Mouse (Mus musculus) midbrain, embryonic 13.5 days (tissue): ENCODE data around the gene Pcca. TPM values are rescaled to one million over a fixed set of nuclear protein-coding genes. Genes with fewer than 3 reads are reported as not detected.

ENCODE experiments used
- ATAC-seq: fragments of 200-750 bp; cut with Nextera tagmentation; 2 replicates; pipeline ENCODE4 v1.8.0; 2017; ENCODE audit warnings: mild to moderate bottlenecking, moderate TSS enrichment, moderate library complexity
- H3K27ac ChIP-seq: fragments of 300-500 bp; sonication (generic); 2 replicates; pipeline ENCODE4 v1.5.1; 2015; ENCODE audit warnings: inconsistent platforms, mild to moderate bottlenecking, moderate library complexity
- H3K27me3 ChIP-seq: fragments of 300-500 bp; sonication (generic); 2 replicates; pipeline ENCODE4 v1.6.1; 2015; ENCODE audit warnings: mild to moderate bottlenecking, inconsistent platforms
- H3K36me3 ChIP-seq: fragments of 300-500 bp; sonication (generic); 2 replicates; pipeline ENCODE4 v1.6.1; 2015; ENCODE audit warnings: mild to moderate bottlenecking, inconsistent platforms
- H3K4me1 ChIP-seq: fragments of 300-500 bp; sonication (generic); replicated peaks from 2 replicates; pipeline ENCODE4 v1.6.1; 2015; ENCODE audit warnings: inconsistent platforms
- H3K4me2 ChIP-seq: fragments of 300-500 bp; sonication (generic); replicated peaks from 2 replicates; pipeline ENCODE4 v1.6.1; 2015; ENCODE audit warnings: moderate library complexity, mild to moderate bottlenecking, inconsistent platforms
- H3K4me3 ChIP-seq: fragments of 300-500 bp; sonication (generic); replicated peaks from 2 replicates; pipeline ENCODE4 v1.5.1; 2015; ENCODE audit warnings: mild to moderate bottlenecking, inconsistent platforms
- H3K9ac ChIP-seq: fragments of 300-500 bp; sonication (generic); replicated peaks from 2 replicates; pipeline ENCODE4 v1.6.1; 2015; ENCODE audit warnings: mild to moderate bottlenecking, inconsistent platforms
- H3K9me3 ChIP-seq: fragments of 300-500 bp; sonication (generic); 2 replicates; pipeline ENCODE4 v1.6.1; 2016; ENCODE audit warnings: mild to moderate bottlenecking, inconsistent platforms
- WGBS: fragments of 180-500 bp; shearing (Covaris S2); methylation state at CpG from one replicate; pipeline ENCODE4 v1.1.7; 2015; 5-methylcytosine and 5-hydroxymethylcytosine counted together
- polyA plus RNA-seq: library from polyadenylated mRNA; unstranded; fragments of >200 nt; fragmentation: Nextera tagmentation; extraction: Ambion mirVana; gene quantifications from 2 replicates; pipeline ENCODE4 v1.2.1, GENCODE M21; 2015

The Pcca gene
- polyA plus RNA-seq, 1 experiment from 2014 or later = 27.4 TPM

- Histone ChIP-seq H3K4me3 (no peak overlapping the region), H3K27me3 (no peaks in the 10 kb centered on the region), H3K4me1 (peaks cover 5% of the 10 kb centered on the region), H3K9ac (no peak overlapping the region), H3K27ac (no peak overlapping the region), H3K9me3 (no peaks in the 10 kb centered on the region), H3K4me2 (no peak overlapping the region), H3K36me3 (no peaks in the 10 kb centered on the region)
- ATAC-seq = no peak
- WGBS = 98% methylated on average over 1 of the region's 1 CpGs
Observed at GRCm38 (mm10) chr14:122756671-122757070, 222.5 kb downstream of the Pcca start.

- H3K27me3 ChIP-seq = no peaks in the 10 kb centered on the region
- WGBS = 64% methylated on average over 3 of the region's 3 CpGs
- no peak overlapping the region for H3K4me3 ChIP-seq
- H3K4me2 ChIP-seq = no peak overlapping the region
- H3K9me3 ChIP-seq = no peaks in the 10 kb centered on the region
- H3K36me3 ChIP-seq = no peaks in the 10 kb centered on the region
- no peak for ATAC-seq
- H3K9ac ChIP-seq = no peak overlapping the region
- peaks cover 10% of the 10 kb centered on the region; the same call in 1 of the 2 replicates for H3K4me1 ChIP-seq
- H3K27ac ChIP-seq = no peak overlapping the region
Observed at GRCm38 (mm10) chr14:122759890-122760289, 225.8 kb downstream of the Pcca start.

GRCm38 (mm10) chr14:122760803-122761202 lies 226.7 kb downstream of the Pcca start:
- no peaks in the 10 kb centered on the region for H3K36me3 ChIP-seq
- no peaks in the 10 kb centered on the region for H3K9me3 ChIP-seq
- no peak overlapping the region for H3K4me2 ChIP-seq
- H3K9ac ChIP-seq = no peak overlapping the region
- no peak overlapping the region for H3K27ac ChIP-seq
- no peak overlapping the region for H3K4me3 ChIP-seq
- ATAC-seq = no peak
- no peaks in the 10 kb centered on the region for H3K27me3 ChIP-seq
- peaks cover 10% of the 10 kb centered on the region; the same call in 1 of the 2 replicates for H3K4me1 ChIP-seq

- no peak overlapping the region for H3K9ac ChIP-seq
Observed at GRCm38 (mm10) chr14:122762603-122763002, 228.5 kb downstream of the Pcca start.

GRCm38 (mm10) chr14:122765951-122766350 lies 231.8 kb downstream of the Pcca start:
- Histone ChIP-seq H3K27me3 (no peaks in the 10 kb centered on the region), H3K9ac (no peak overlapping the region), H3K9me3 (no peaks in the 10 kb centered on the region), H3K4me3 (no peak overlapping the region), H3K27ac (no peak overlapping the region), H3K36me3 (no peaks in the 10 kb centered on the region), H3K4me2 (no peak overlapping the region), H3K4me1 (peaks cover 10% of the 10 kb centered on the region; the same call in 1 of the 2 replicates)
- WGBS = 68% methylated on average over 2 of the region's 2 CpGs
- no peak for ATAC-seq

More at GRCm38 (mm10) chr14:122762603-122763002, 228.5 kb downstream of the Pcca start:
- Histone ChIP-seq H3K27me3 (no peaks in the 10 kb centered on the region), H3K36me3 (no peaks in the 10 kb centered on the region), H3K4me1 (peaks cover 10% of the 10 kb centered on the region; the same call in 1 of the 2 replicates), H3K9me3 (no peaks in the 10 kb centered on the region), H3K27ac (no peak overlapping the region; the same call in 1 of the 2 replicates), H3K4me2 (no peak overlapping the region), H3K4me3 (no peak overlapping the region)
- no peak for ATAC-seq

- no peak overlapping the region for H3K4me3 ChIP-seq
- H3K4me1 ChIP-seq = peaks cover 10% of the 10 kb centered on the region; the same call in 1 of the 2 replicates
- 95% methylated on average over 5 of the region's 5 CpGs for WGBS
- H3K9ac ChIP-seq = no peak overlapping the region
- H3K4me2 ChIP-seq = no peak overlapping the region
- H3K27me3 ChIP-seq = no peaks in the 10 kb centered on the region
- H3K36me3 ChIP-seq = no peaks in the 10 kb centered on the region
- no peak for ATAC-seq
- H3K27ac ChIP-seq = no peak overlapping the region
- H3K9me3 ChIP-seq = no peaks in the 10 kb centered on the region
Observed at GRCm38 (mm10) chr14:122766448-122766847, 232.3 kb downstream of the Pcca start.

- Histone ChIP-seq H3K9ac (no peak overlapping the region), H3K27ac (no peak overlapping the region), H3K4me1 (no peaks in the 10 kb centered on the region), H3K4me3 (no peak overlapping the region), H3K4me2 (no peak overlapping the region), H3K36me3 (no peaks in the 10 kb centered on the region), H3K27me3 (no peaks in the 10 kb centered on the region), H3K9me3 (no peaks in the 10 kb centered on the region)
- ATAC-seq = no peak
- WGBS = 90% methylated on average over 4 of the region's 4 CpGs
Observed at GRCm38 (mm10) chr14:122784701-122785100, 250.6 kb downstream of the Pcca start.

GRCm38 (mm10) chr14:122788199-122788598 lies 254.1 kb downstream of the Pcca start:
- no peak overlapping the region for H3K4me2 ChIP-seq
- no peaks in the 10 kb centered on the region for H3K9me3 ChIP-seq
- no peak overlapping the region for H3K9ac ChIP-seq
- WGBS = 87% methylated on average over 2 of the region's 2 CpGs
- no peak overlapping the region for H3K27ac ChIP-seq
- H3K36me3 ChIP-seq = no peaks in the 10 kb centered on the region
- no peak for ATAC-seq
- H3K4me1 ChIP-seq = no peaks in the 10 kb centered on the region
- no peak overlapping the region for H3K4me3 ChIP-seq
- H3K27me3 ChIP-seq = no peaks in the 10 kb centered on the region

GRCm38 (mm10) chr14:122790111-122790510 lies 256.0 kb downstream of the Pcca start:
- 83% methylated on average over 7 of the region's 7 CpGs for WGBS

GRCm38 (mm10) chr14:122793368-122793767 lies 259.2 kb downstream of the Pcca start:
- Histone ChIP-seq H3K9me3 (no peaks in the 10 kb centered on the region), H3K4me3 (no peak overlapping the region), H3K36me3 (no peaks in the 10 kb centered on the region), H3K4me1 (no peaks in the 10 kb centered on the region; the same call in 1 of the 2 replicates), H3K4me2 (no peak overlapping the region), H3K9ac (no peak overlapping the region), H3K27ac (no peak overlapping the region), H3K27me3 (no peaks in the 10 kb centered on the region)
- WGBS = 98% methylated on average over 4 of the region's 4 CpGs
- ATAC-seq = no peak

More at GRCm38 (mm10) chr14:122790111-122790510, 256.0 kb downstream of the Pcca start:
- Histone ChIP-seq H3K4me3 (no peak overlapping the region), H3K27me3 (no peaks in the 10 kb centered on the region), H3K4me2 (no peak overlapping the region), H3K9me3 (no peaks in the 10 kb centered on the region), H3K27ac (no peak overlapping the region), H3K4me1 (no peaks in the 10 kb centered on the region), H3K9ac (no peak overlapping the region), H3K36me3 (no peaks in the 10 kb centered on the region)
- no peak for ATAC-seq

GRCm38 (mm10) chr14:122800296-122800695 lies 266.2 kb downstream of the Pcca start:
- Histone ChIP-seq H3K4me3 (no peak overlapping the region), H3K36me3 (no peaks in the 10 kb centered on the region), H3K9ac (no peak overlapping the region), H3K4me2 (no peak overlapping the region), H3K9me3 (no peaks in the 10 kb centered on the region), H3K27ac (no peak overlapping the region), H3K27me3 (no peaks in the 10 kb centered on the region), H3K4me1 (no peaks in the 10 kb centered on the region; the same call in 1 of the 2 replicates)
- no peak for ATAC-seq
- WGBS = 83% methylated on average over 4 of the region's 4 CpGs

GRCm38 (mm10) chr14:122821002-122821401 lies 286.9 kb downstream of the Pcca start:
- no peak for ATAC-seq
- H3K4me1 ChIP-seq = no peaks in the 10 kb centered on the region
- no peak overlapping the region for H3K4me2 ChIP-seq
- H3K27ac ChIP-seq = no peak overlapping the region
- H3K27me3 ChIP-seq = no peaks in the 10 kb centered on the region
- H3K9me3 ChIP-seq = no peaks in the 10 kb centered on the region
- 91% methylated on average over 3 of the region's 3 CpGs for WGBS
- H3K4me3 ChIP-seq = no peak overlapping the region
- no peaks in the 10 kb centered on the region for H3K36me3 ChIP-seq
- H3K9ac ChIP-seq = no peak overlapping the region

- no peaks in the 10 kb centered on the region for H3K4me1 ChIP-seq
- H3K4me2 ChIP-seq = no peak overlapping the region
- no peak overlapping the region for H3K27ac ChIP-seq
- H3K27me3 ChIP-seq = no peaks in the 10 kb centered on the region
- no peaks in the 10 kb centered on the region for H3K9me3 ChIP-seq
- H3K4me3 ChIP-seq = no peak overlapping the region
- WGBS = 68% methylated on average over 2 of the region's 2 CpGs
- H3K9ac ChIP-seq = no peak overlapping the region
- no peak for ATAC-seq
- H3K36me3 ChIP-seq = no peaks in the 10 kb centered on the region
Observed at GRCm38 (mm10) chr14:122823791-122824190, 289.7 kb downstream of the Pcca start.
